Mouse (Mus musculus): ENCODE results near the gene Slc12a5. TPM values are rescaled to one million over a fixed set of nuclear protein-coding genes. Genes with fewer than 3 reads are reported as not detected.
A peak's percentile ranks its signal among the peaks of the same experiment; 100 is the strongest.

Gene Slc12a5
- polyA plus RNA-seq (2014; fragmentation: Nextera tagmentation; extraction: Ambion mirVana), result 0.55 and 0.70 TPM in 2 replicates

DNA sequence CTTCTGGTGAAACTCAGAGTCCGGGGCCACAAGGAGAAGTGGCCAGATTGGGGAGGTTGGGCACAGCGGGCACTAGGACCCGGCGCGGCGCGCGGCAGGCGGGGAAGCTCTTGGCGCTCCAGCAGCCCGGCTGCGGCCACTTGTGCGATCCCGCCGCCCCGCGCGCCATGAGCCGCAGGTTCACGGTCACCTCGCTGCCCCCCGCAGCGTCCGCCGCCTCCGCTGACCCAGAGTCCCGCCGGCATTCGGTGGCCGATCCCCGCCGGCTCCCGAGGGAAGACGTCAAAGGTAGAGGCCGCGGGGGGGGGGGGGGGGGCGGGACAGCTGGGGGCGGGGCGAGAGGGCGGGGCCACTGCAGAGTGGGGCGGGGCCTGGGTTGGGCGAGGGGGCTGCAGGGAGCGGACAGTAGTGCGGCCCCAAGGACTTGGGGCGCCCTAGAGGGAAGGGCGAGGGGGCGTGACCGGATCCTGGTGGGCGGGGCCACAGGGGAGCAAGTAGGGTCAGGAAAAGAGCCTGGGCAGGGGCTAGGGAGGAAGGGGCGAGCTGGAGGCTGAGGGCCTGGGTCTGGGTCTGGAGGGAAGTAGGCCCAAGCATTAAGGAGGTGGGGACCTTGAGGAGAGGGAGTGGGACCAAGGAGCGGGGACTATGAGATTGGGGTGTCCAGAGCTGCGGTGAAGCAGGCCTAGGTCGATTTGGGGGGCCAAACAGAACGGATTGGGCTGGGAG, at the start of gene Slc12a5:
TSS of gene Slc12a5 (plus strand) at position 87 of the 726 bp plus-strand sequence.
- H3K27ac ChIP-seq (ENCODE audit: low read depth, low read length), result no peak within 1 kb of the TSS
- H3K9me3 ChIP-seq (ENCODE audit: control insufficient read depth, low read length), result no peaks in the 10 kb centered on the region
- H3K4me1 ChIP-seq (replicated peaks; ENCODE audit: control insufficient read depth, insufficient read depth, low read length), result peaks cover 4% of the 10 kb centered on the region; the same call in 1 of the 2 replicates
- peak within 1 kb of the TSS; percentile 76 for H3K4me2 ChIP-seq
- peak; percentile 76 for ATAC-seq (replicated peaks; ENCODE audit: low FRiP score)
- 2% methylated on average over 44 of the region's 54 CpGs for WGBS
- H3K27me3 ChIP-seq (replicated peaks; ENCODE audit: control insufficient read depth, insufficient read depth, low read length), result peaks cover 11% of the 10 kb centered on the region
- peak; percentile 75 for DNase-seq (ENCODE audit: low spot score)
- peak within 1 kb of the TSS; percentile 52; the same call in 1 of the 2 replicates for H3K9ac ChIP-seq (ENCODE audit: low read depth, low read length)
- H3K4me3 ChIP-seq (ENCODE audit: low read depth, low read length), result peak within 1 kb of the TSS; percentile 71
- no peaks in the 10 kb centered on the region for H3K36me3 ChIP-seq (ENCODE audit: control insufficient read depth, insufficient read depth, low read length)

DNA sequence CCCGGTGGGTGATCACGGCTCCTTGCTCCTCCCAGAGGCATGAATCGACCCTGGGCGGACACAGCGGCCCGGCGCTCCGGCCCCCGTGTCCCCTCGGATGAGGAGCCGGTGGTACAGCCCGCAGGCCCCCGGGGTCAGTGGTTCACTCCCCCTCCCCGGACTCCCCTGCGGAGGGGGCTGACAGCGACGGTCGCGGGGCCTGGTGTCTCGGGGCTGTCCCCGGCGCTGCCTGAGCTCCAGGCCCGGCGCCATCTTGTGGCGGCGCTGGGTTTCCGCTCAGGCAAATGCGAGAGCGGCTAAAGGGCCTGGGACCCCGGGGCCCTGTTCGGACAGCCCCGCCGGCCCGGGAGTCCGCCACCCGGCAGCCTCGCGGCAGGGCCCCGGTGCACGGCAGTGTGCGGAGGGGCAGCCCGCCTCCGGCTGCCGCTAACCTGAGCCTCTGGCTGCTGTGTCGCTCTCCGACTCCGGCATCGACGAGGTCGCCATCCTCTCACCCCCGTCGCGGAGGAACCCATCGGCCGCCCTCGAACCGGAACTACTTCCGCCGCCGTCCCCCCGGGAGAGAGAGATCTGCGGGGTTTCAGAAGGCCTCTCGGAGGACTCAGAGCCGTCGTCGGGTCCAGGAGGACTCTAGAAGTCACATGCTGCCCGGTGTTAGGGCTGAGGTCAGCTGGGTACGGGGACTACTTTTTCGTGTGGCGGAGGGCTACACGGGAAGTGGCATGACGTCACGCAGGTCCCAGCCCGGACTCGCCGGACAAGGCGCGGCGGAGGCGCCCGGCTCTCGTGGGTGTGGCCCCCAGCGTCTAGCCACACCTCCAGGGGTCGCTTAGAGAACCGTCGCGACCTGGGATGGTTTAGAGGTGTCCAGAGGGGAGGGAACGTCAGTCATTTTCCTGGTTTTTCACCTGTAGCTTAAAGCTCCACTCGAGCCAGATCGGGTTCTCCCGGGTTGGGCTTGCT, 49.2 kb upstream of the Slc12a5 start, which contains the start of gene Zfp335:
TSS of gene Zfp335 (minus strand) at position 672 of the 963 bp plus-strand sequence.
- H3K9ac ChIP-seq (ENCODE audit: low read depth, low read length), result peak within 1 kb of the TSS; percentile 89
- ATAC-seq (replicated peaks; ENCODE audit: low FRiP score), result peak; percentile 83
- H3K27me3 ChIP-seq (replicated peaks; ENCODE audit: control insufficient read depth, insufficient read depth, low read length), result no peaks in the 10 kb centered on the region
- DNase-seq (ENCODE audit: low spot score), result peak; percentile 97
- peaks cover under 1% of the 10 kb centered on the region for H3K9me3 ChIP-seq (ENCODE audit: control insufficient read depth, low read length)
- H3K4me2 ChIP-seq, result peak within 1 kb of the TSS; percentile 90
- peaks cover 28% of the 10 kb centered on the region for H3K36me3 ChIP-seq (ENCODE audit: control insufficient read depth, insufficient read depth, low read length)
- peak within 1 kb of the TSS; percentile 96 for H3K27ac ChIP-seq (ENCODE audit: low read depth, low read length)
- H3K4me1 ChIP-seq (replicated peaks; ENCODE audit: control insufficient read depth, insufficient read depth, low read length), result peaks cover 28% of the 10 kb centered on the region
- under 1% methylated on average over 91 of the region's 91 CpGs for WGBS
- H3K4me3 ChIP-seq (ENCODE audit: low read depth, low read length), result peak within 1 kb of the TSS; percentile 80

DNA sequence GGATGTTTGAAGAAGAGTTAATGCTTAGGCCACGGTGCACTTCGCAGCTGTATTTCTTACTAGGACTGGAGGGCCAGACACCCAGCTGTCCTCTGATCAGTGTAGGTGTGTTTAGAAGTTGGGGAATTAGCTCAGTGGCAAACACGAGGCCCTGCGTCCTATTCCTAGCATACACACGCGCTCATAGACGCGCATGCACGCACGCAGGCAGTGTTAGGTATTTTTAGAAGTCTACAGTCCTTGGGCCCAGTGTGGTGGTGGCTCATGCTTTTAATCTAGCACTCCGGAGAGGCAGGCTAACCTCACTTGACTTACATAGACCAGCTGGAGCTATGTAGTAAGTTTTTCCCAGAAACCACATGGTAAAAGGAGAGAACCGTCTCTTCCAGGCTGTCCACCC, 48.5 kb upstream of the Slc12a5 start:
- Histone ChIP-seq H3K4me1 (replicated peaks; ENCODE audit: control insufficient read depth, insufficient read depth, low read length) (peaks cover 28% of the 10 kb centered on the region), H3K27me3 (replicated peaks; ENCODE audit: control insufficient read depth, insufficient read depth, low read length) (no peaks in the 10 kb centered on the region), H3K36me3 (ENCODE audit: control insufficient read depth, insufficient read depth, low read length) (peaks cover 21% of the 10 kb centered on the region), H3K4me2 (peak overlapping the region; percentile 90), H3K4me3 (ENCODE audit: low read depth, low read length) (peak overlapping the region; percentile 80), H3K9ac (ENCODE audit: low read depth, low read length) (peak overlapping the region; percentile 89), H3K27ac (ENCODE audit: low read depth, low read length) (peak overlapping the region; percentile 96), H3K9me3 (ENCODE audit: control insufficient read depth, low read length) (no peaks in the 10 kb centered on the region)
- DNase-seq (ENCODE audit: low spot score), result no peak
- 7% methylated on average over 12 of the region's 12 CpGs for WGBS
- peak; percentile 32 for ATAC-seq (replicated peaks; ENCODE audit: low FRiP score)

DNA sequence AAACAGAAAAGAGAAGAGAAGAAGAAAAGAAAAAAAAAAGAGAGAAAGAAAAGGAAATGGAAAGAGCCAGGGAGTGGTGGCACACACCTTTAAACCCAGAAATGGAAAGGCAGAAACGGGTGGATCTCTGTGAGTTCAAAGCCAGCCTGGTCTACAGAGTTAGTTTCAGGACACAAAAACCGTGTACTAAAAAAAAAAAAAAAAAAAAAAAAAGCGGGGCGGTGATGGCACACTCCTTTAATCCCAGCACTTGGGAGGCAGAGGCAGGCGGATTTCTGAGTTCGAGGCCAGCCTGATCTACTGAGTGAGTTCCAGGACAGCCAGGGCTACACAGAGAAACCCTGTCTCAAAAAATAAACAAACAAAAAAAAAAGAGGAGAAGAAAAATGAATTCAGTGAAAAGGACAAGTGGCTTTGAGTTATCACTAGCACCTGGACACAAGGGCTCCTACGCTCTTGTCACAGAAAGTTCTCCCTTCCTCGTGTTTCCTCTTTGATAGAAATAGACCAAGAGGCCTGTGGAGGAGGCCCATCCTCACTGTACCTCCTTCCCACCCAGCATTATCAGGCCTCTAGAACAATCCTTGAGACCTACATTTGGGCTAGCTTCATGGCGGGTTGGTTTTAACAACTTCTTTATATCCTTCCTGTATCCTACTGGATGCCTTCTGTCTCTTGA, 47.7 kb upstream of the Slc12a5 start:
- no peak overlapping the region for H3K9ac ChIP-seq (ENCODE audit: low read depth, low read length)
- DNase-seq (ENCODE audit: low spot score) (no peak), ATAC-seq (replicated peaks; ENCODE audit: low FRiP score) (no peak)
- H3K27me3 ChIP-seq (replicated peaks; ENCODE audit: control insufficient read depth, insufficient read depth, low read length), result no peaks in the 10 kb centered on the region
- peak overlapping the region; percentile 90 for H3K4me2 ChIP-seq
- peak overlapping the region; percentile 96 for H3K27ac ChIP-seq (ENCODE audit: low read depth, low read length)
- H3K4me1 ChIP-seq (replicated peaks; ENCODE audit: control insufficient read depth, insufficient read depth, low read length), result peaks cover 28% of the 10 kb centered on the region
- 74% methylated on average over 8 of the region's 9 CpGs for WGBS
- no peaks in the 10 kb centered on the region for H3K9me3 ChIP-seq (ENCODE audit: control insufficient read depth, low read length)
- H3K36me3 ChIP-seq (ENCODE audit: control insufficient read depth, insufficient read depth, low read length), result peaks cover 13% of the 10 kb centered on the region
- peak overlapping the region; percentile 80; the same call in 1 of the 2 replicates for H3K4me3 ChIP-seq (ENCODE audit: low read depth, low read length)

DNA sequence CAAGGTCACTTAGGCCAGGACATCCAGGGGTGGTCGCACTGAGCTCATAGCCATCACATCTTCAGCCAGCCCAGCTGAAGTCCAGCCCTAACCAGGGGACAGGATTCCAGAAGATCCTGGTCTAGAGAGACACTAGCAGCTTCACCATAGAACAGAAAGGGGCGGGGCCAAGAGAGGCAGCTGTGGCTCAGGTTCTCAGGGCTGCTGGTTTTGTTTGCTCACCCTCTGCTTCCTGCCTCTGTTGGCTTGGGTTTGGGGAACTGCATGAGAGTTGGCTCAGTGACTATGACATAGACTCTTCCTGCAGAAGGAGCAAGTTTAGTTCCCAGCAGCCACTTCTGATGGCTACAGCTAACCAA, 47.2 kb upstream of the Slc12a5 start:
- H3K4me2 ChIP-seq, result no peak overlapping the region
- 75% methylated on average over 2 of the region's 2 CpGs for WGBS
- peaks cover 28% of the 10 kb centered on the region for H3K4me1 ChIP-seq (replicated peaks; ENCODE audit: control insufficient read depth, insufficient read depth, low read length)
- peak overlapping the region; percentile 60 for H3K27ac ChIP-seq (ENCODE audit: low read depth, low read length)
- DNase-seq (ENCODE audit: low spot score) (no peak), ATAC-seq (replicated peaks; ENCODE audit: low FRiP score) (no peak)
- H3K4me3 ChIP-seq (ENCODE audit: low read depth, low read length), result no peak overlapping the region
- no peaks in the 10 kb centered on the region for H3K27me3 ChIP-seq (replicated peaks; ENCODE audit: control insufficient read depth, insufficient read depth, low read length)
- H3K9ac ChIP-seq (ENCODE audit: low read depth, low read length), result no peak overlapping the region
- no peaks in the 10 kb centered on the region for H3K9me3 ChIP-seq (ENCODE audit: control insufficient read depth, low read length)
- peaks cover 8% of the 10 kb centered on the region for H3K36me3 ChIP-seq (ENCODE audit: control insufficient read depth, insufficient read depth, low read length)

DNA sequence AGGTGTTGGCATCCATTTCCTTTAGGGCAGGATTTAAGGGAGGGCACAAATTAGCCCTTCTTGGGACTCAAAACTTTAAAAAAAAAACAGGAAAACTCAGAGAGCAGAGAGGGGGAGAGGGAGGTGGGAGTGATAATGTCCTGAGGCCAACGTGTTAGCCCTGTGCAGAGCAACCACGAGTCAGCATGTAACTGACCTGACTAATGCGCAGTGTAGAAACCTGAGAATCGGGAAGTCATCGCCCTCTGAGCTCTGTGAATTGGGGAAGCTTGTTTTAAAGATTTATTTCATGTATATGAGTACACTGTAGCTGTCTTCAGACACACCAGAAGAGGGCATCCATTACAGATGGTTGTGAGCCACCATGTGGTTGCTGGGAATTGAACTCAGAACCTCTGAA, 43.8 kb upstream of the Slc12a5 start:
- H3K27ac ChIP-seq (ENCODE audit: low read depth, low read length), result no peak overlapping the region
- H3K27me3 ChIP-seq (replicated peaks; ENCODE audit: control insufficient read depth, insufficient read depth, low read length), result no peaks in the 10 kb centered on the region
- peaks cover 14% of the 10 kb centered on the region for H3K4me1 ChIP-seq (replicated peaks; ENCODE audit: control insufficient read depth, insufficient read depth, low read length)
- 55% methylated on average over 5 of the region's 5 CpGs for WGBS
- no peak overlapping the region for H3K9ac ChIP-seq (ENCODE audit: low read depth, low read length)
- H3K36me3 ChIP-seq (ENCODE audit: control insufficient read depth, insufficient read depth, low read length), result no peaks in the 10 kb centered on the region; the same call in 1 of the 2 replicates
- DNase-seq (ENCODE audit: low spot score), result no peak
- H3K4me3 ChIP-seq (ENCODE audit: low read depth, low read length), result no peak overlapping the region
- no peak overlapping the region for H3K4me2 ChIP-seq
- no peaks in the 10 kb centered on the region for H3K9me3 ChIP-seq (ENCODE audit: control insufficient read depth, low read length)
- no peak for ATAC-seq (replicated peaks; ENCODE audit: low FRiP score)

DNA sequence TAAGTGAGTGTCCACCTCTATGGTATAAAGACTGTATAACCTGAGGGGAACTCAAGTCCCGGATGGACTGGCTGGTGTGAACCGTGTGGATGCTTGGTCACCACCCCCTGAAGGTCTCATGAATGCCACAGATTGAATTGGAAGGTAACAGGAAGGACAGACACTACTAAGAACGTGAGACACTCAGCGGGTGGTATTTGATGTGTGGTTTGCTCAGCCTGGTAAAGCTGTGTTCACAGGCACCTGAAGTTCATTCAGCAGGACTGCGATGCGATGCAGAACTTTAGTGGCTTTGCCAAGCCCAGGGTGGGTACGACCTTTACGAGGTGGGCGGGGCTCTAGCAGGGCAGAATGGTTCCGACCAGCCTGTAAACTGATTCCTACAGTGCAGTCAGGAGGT, 43.2 kb upstream of the Slc12a5 start:
- peaks cover 11% of the 10 kb centered on the region for H3K4me1 ChIP-seq (replicated peaks; ENCODE audit: control insufficient read depth, insufficient read depth, low read length)
- WGBS, result 72% methylated on average over 10 of the region's 10 CpGs
- DNase-seq (ENCODE audit: low spot score) (no peak), ATAC-seq (replicated peaks; ENCODE audit: low FRiP score) (no peak)
- no peaks in the 10 kb centered on the region; the same call in 1 of the 2 replicates for H3K36me3 ChIP-seq (ENCODE audit: control insufficient read depth, insufficient read depth, low read length)
- H3K9ac ChIP-seq (ENCODE audit: low read depth, low read length), result no peak overlapping the region
- H3K9me3 ChIP-seq (ENCODE audit: control insufficient read depth, low read length), result no peaks in the 10 kb centered on the region
- no peaks in the 10 kb centered on the region for H3K27me3 ChIP-seq (replicated peaks; ENCODE audit: control insufficient read depth, insufficient read depth, low read length)
- H3K4me2 ChIP-seq, result no peak overlapping the region
- no peak overlapping the region for H3K27ac ChIP-seq (ENCODE audit: low read depth, low read length)
- no peak overlapping the region for H3K4me3 ChIP-seq (ENCODE audit: low read depth, low read length)

DNA sequence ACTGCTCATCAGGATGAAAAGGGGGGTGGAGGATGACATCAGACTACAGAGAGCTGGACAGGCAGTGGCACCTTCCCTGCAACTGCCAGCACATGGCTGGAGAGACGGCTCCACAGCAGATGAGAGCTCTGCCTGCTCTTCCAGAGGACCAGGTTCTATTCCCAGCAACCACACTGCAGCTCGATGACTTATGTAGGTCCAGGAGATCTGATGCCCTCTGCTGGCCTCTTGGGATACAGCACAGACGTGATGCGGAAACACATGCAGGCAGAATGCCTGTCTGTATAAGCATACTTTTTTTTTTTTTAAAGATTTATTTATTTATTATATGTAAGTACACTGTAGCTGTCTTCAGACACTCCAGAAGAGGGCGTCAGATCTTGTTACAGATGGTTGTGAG, 42.3 kb upstream of the Slc12a5 start:
- H3K4me1 ChIP-seq (replicated peaks; ENCODE audit: control insufficient read depth, insufficient read depth, low read length), result peaks cover 5% of the 10 kb centered on the region
- no peaks in the 10 kb centered on the region for H3K27me3 ChIP-seq (replicated peaks; ENCODE audit: control insufficient read depth, insufficient read depth, low read length)
- H3K4me2 ChIP-seq, result no peak overlapping the region
- no peaks in the 10 kb centered on the region for H3K9me3 ChIP-seq (ENCODE audit: control insufficient read depth, low read length)
- H3K36me3 ChIP-seq (ENCODE audit: control insufficient read depth, insufficient read depth, low read length), result no peaks in the 10 kb centered on the region; the same call in 1 of the 2 replicates
- no peak overlapping the region for H3K9ac ChIP-seq (ENCODE audit: low read depth, low read length)
- ATAC-seq (replicated peaks; ENCODE audit: low FRiP score) (no peak; the same call in 1 of the 2 replicates), DNase-seq (ENCODE audit: low spot score) (no peak)
- no peak overlapping the region for H3K4me3 ChIP-seq (ENCODE audit: low read depth, low read length)
- WGBS, result 66% methylated on average over 4 of the region's 5 CpGs
- H3K27ac ChIP-seq (ENCODE audit: low read depth, low read length), result no peak overlapping the region
